In the genomic region with DNA sequence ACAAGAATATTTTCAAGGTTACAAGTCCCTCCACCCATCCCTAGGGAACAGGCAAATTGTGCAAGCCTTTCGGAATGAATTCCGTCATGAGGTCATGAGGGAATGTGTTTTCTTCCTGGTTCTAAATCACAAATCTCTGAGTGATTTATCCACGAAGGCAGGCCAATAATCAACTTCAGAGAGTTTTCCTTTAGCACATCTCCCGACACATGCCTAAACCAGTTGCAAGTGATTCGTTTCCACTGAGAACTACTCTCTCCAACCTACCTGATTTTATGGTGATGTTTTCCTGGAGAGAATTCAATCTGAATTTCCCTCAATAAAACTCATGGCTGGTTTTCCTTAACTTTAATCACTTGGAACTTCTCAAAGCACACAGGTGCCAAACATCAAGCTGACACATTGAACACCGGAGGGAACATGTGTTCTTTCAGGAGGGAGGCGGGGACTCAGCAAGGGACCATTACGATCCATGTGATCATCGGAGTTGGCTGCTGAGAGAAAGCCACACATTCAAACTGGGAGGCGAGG, we compare ENCODE assay signal across 11 mouse cellular contexts.
A peak's percentile ranks its signal among the peaks of the same experiment; 100 is the strongest.
DNase-seq lines count a peak whose midpoint lies in the region; ATAC-seq and TF ChIP-seq lines count a peak whose summit lies in the region.
"Had no signal": no experiment of that assay in that cellular context is flagged by ENCODE, and none has a peak within 500 bp of the region (broad histone marks: within the 10 kb centered on the region; RNA-seq: fewer than 3 reads in every experiment).

No protein-coding gene starts in this region.

- H3K27ac ChIP-seq in kidney, adult 2 months (ENCODE audit: insufficient read depth, low read depth, low read length) = no peak overlapping the region
- no peak overlapping the region for H3K27ac ChIP-seq in hindbrain, embryonic 13.5 days
- no peak overlapping the region for H3K27ac ChIP-seq in forebrain, embryonic 10.5 days
- H3K27ac ChIP-seq: limb, embryonic 12.5 days had no signal

- WGBS in kidney, adult 2 months = 45% methylated on average over 10 of the region's 10 CpGs
- WGBS in hindbrain, embryonic 13.5 days = 86% methylated on average over 10 of the region's 10 CpGs
- 90% methylated on average over 10 of the region's 10 CpGs for WGBS in forebrain, embryonic 10.5 days

- no peak overlapping the region for H3K4me2 ChIP-seq in hindbrain, embryonic 13.5 days
- H3K4me2 ChIP-seq: limb, embryonic 12.5 days had no signal

- no peak for TF ChIP-seq POLR2A in kidney, adult 2 months (IDR thresholded peaks at IDR 0.05; ENCODE audit: low read depth, low read length)

- H3K4me3 ChIP-seq in kidney, adult 2 months (ENCODE audit: insufficient read depth, low read depth, low read length) = no peak overlapping the region
- no peak overlapping the region for H3K4me3 ChIP-seq in hindbrain, embryonic 13.5 days
- no peak overlapping the region for H3K4me3 ChIP-seq in forebrain, embryonic 10.5 days
- H3K4me3 ChIP-seq: limb, embryonic 12.5 days had no signal

- no peak for TF ChIP-seq CTCF in kidney, adult 2 months (conservative IDR thresholded peaks at IDR 0.05; ENCODE audit: insufficient read depth, insufficient read length, low read depth, low read length)

- DNase-seq in lung, postnatal 10 days = peak; percentile 4
- DNase-seq in lung, postnatal 14 days = no peak
- peak; percentile 35 for DNase-seq in gastrocnemius, postnatal 14 days
- peak; percentile 51 for DNase-seq in kidney, adult 2 months
- peak; percentile 24 for DNase-seq in mesoderm, embryonic 11.5 days (ENCODE audit: low read depth, low spot score)
- DNase-seq in forebrain, embryonic 10.5 days (ENCODE audit: extremely low spot score, low spot score) = no peak
- DNase-seq in cerebellum, adult 18-20 months = no peak
- DNase-seq: cerebellum, adult 9-11 months; thymus, postnatal 36 days had no signal

- peaks cover 4% of the 10 kb centered on the region; the same call in 1 of the 2 replicates for H3K4me1 ChIP-seq in kidney, adult 2 months (ENCODE audit: control insufficient read depth, insufficient read depth, low read length)
- H3K4me1 ChIP-seq in hindbrain, embryonic 13.5 days (replicated peaks) = no peaks in the 10 kb centered on the region
- H3K4me1 ChIP-seq in forebrain, embryonic 10.5 days = no peaks in the 10 kb centered on the region

- H3K36me3 ChIP-seq in kidney, adult 2 months (ENCODE audit: control insufficient read depth, insufficient read depth, low read length) = no peaks in the 10 kb centered on the region; the same call in 1 of the 2 replicates
- no peaks in the 10 kb centered on the region for H3K36me3 ChIP-seq in hindbrain, embryonic 13.5 days
- no peaks in the 10 kb centered on the region for H3K36me3 ChIP-seq in forebrain, embryonic 10.5 days (replicated peaks)
- H3K36me3 ChIP-seq: limb, embryonic 12.5 days had no signal

- H3K9ac ChIP-seq in hindbrain, embryonic 13.5 days = no peak overlapping the region
- H3K9ac ChIP-seq: limb, embryonic 12.5 days had no signal

- no peak for ATAC-seq in hindbrain, embryonic 13.5 days (ENCODE audit: low FRiP score)

- intact Hi-C loops in gastrocnemius, postnatal 14 days (cut with DNase I; ENCODE audit: low total_unique reads) = no loop called here

- no peaks in the 10 kb centered on the region for H3K27me3 ChIP-seq in kidney, adult 2 months (replicated peaks; ENCODE audit: control insufficient read depth, insufficient read depth, low read length)
- H3K27me3 ChIP-seq in hindbrain, embryonic 13.5 days = no peaks in the 10 kb centered on the region
- H3K27me3 ChIP-seq in forebrain, embryonic 10.5 days (ENCODE audit: poor library complexity, severe bottlenecking) = no peaks in the 10 kb centered on the region
- H3K27me3 ChIP-seq: limb, embryonic 12.5 days had no signal

- no peaks in the 10 kb centered on the region for H3K9me3 ChIP-seq in hindbrain, embryonic 13.5 days
- H3K9me3 ChIP-seq in forebrain, embryonic 10.5 days = no peaks in the 10 kb centered on the region
- H3K9me3 ChIP-seq: limb, embryonic 12.5 days had no signal

Comparison
In these comparisons a context has a peak if more than half of its experiments do, and no peak if none do; other contexts are left out.
1. DNase-seq: peak in lung, postnatal 10 days (single experiment), gastrocnemius, postnatal 14 days (single experiment), kidney, adult 2 months (single experiment) and mesoderm, embryonic 11.5 days (single experiment); none in lung, postnatal 14 days (single experiment), forebrain, embryonic 10.5 days (single experiment) and cerebellum, adult 18-20 months (0 of 2).